Mouse (Mus musculus) G1E-ER4 (cell line): ENCODE results near the gene Rad51b. TPM values are rescaled to one million over a fixed set of nuclear protein-coding genes. Genes with fewer than 3 reads are reported as not detected.

Experiments used
- GATA1 ChIP-seq: IDR thresholded peaks from one replicate; pipeline ENCODE4 v1.8.0; 2012; ENCODE audit warnings: low read length, inconsistent platforms
- polyA plus RNA-seq: library from polyadenylated mRNA; stranded (reverse); fragments of >175 nt; gene quantifications from 2 replicates; pipeline ENCODE4 v1.2.3, GENCODE M21; 2012

Rad51b gene
- polyA plus RNA-seq, 1 experiment, result 0.42 TPM

DNA sequence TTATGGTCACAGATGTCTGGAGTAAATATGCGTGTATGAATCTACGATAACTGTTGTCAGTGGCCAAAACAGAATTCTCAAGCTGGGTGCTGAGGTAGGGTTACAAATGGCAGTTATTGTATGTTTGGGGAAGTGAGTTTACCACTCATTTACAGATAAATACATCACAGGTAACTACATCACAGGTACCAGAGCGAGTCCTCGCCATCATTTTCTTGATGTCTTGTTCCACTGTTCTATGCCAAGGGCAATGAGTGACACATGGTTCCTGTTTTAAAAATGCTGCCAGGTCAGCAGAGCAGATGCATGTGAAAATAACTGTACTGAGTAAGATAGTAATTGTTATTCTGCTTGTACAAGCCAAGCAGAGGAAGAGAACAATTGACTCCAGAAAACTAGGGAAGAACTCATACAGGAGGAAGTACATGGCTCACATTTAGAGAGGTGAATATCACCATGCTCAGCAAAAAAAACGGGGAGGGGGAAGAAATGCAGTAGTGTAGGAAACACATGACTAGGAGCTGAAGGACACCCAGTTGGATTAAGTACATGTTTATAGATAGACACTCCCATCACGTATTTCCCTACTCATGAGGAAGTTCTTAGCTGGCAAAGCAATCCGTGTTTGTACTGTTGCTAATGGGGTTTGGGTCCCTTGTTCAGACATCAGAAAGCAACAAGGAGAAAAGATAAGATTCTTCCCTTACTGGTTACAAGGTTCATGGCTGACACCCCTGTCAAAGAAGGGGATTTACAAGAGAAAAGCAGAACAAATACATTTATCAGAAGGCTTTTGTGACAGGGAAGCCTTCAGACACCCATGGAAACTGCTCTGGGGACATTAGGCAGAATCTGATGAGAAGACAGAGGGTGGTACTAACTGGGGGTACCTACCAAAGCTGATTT is 333.1 kb downstream of the Rad51b start:
- no peak for TF ChIP-seq GATA1

DNA sequence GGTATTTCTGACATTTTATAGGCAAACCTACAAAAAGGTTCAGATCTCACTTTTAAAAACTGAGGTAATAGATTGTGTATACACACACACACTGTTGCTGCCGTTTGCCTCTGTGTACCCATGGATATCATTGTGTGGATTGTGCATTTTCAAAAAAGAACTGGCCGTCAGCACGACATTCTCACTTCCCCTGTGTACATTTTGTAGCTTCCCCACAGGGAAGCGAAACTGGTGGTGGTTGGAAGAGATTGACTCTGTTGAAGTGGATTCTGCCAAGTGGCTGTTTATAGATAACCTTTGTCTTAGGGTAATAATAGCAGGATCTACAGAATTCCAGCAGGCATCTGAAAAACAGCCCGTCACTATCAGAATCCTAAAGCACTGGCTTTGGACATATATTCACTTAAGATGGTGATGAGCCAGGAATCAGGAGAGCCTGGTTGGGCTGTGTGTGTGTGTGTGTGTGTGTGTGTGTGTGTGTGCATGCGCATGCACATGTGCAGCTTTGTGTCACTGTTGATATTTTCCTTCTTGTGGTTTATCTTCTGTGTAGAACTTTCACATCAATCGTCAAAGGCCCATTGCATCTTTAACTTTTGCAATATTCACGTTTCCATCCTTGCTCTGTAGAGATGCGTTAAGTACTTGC is 336.5 kb downstream of the Rad51b start:
- TF ChIP-seq GATA1, result no peak

DNA sequence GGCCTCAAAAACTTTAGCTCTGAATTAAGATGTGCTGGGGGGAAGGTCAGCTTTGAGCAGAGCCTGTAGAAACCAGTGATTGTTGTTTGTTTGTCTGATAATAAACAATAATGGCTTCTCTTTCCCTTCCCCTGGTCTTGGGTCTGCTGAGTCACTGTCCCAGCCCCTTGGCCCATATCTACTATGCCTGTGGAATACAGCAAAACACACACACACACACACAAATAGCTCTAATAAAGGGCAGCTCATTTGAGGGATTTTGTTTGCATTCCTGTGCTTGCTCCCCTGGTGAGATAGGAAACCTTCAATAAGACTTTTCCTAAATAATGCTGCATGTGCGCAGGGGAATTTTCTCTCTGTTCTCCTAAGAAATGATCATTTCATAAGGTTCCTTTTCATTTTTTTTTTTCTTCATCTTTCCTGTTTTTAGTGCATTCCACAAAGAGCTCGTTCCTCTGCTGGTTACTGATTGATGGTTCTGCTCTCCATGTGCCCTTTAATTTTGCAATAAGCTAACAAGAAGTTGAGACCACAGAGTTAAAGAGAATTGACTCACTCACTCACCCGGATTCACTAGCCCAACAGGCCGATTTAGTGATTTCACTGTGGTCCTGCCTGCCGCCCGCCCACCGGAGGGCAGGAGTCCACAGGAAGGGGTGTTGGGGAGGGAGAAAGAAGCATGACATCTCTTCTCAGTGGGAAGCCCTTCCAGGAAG is 344.6 kb downstream of the Rad51b start:
- no peak for TF ChIP-seq GATA1

DNA sequence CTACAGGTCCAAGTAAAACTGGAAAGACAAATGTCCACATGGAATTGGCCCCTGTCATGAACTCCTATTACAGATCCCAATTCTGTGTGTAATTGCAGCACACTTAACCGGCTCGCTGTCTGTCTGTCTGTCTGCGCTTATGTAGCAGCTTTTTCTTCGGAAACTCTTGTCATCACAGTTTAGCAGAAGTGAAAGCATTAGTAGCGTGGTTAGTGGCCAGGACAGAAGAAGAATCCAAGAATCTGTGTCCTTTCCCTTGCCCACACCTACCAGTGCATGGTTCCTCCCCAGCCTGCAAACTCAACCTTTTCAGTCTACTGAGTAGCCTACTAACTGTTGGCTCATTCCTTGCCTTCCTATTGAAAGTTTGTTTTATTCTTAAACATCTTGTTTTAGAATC is 345.6 kb downstream of the Rad51b start:
- no peak for TF ChIP-seq GATA1

DNA sequence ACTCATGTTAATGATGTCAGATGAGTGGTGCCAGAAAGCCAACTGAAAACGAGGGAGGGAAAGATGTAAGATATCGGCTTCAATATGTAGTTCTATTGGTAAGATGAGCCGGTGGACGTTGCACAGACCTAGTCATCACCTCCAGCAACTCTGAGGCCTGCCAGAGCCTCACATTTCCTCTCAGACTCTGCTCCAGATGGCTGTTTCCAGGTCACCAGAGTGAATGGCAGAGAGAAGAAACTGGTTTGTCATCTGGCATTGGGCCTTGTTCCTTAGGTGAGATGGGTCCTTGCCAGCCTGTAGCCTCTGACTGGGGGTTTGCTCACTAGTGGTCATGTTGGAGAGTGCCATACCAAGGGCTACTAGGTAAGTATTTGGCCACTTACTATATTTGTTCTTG is 348.6 kb downstream of the Rad51b start:
- TF ChIP-seq GATA1, result no peak

DNA sequence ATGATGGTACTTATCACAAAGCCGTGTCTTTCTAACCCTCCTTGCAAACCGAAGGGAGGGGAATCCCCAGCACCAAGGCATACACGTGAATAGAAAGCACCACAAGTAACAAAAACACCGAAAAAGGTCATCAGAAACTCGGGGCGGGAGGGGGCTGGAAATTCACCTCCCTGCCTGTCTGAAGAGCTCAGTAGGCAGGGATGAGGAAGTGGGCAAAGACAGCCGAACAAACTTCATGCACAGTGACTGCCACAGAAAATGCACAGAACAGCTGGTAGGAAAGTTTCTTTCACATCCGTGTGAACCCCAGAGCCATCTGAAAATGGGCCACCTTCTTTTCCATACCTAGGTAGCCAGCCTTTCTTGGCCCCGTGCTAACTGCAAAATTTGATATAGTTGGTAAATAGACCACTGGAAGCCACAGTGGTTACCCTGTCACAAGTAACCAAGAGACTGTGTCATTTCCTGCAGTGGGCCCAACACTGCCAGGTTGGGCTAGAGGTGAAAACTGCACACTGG is 349.6 kb downstream of the Rad51b start:
- TF ChIP-seq GATA1, result no peak

DNA sequence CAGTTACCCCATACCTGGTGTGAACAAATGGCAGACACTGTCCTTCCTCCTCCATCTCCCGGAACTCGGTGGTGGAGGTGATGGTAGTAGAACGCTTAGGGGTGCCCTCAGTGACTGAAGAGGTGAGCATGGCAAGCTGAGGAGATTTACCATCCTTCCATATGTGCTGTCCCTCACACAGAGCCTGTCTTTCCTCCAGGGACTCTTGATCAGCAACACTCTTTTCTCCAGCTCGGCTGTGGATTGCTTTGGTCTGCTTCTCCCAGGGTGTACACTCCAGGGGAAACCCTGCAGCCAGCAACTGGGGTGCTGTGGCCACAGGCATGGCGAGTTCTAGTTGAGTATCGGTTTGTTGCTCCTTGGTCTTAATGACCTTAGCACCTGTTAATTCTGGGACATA is 350.3 kb downstream of the Rad51b start:
- TF ChIP-seq GATA1, result no peak

DNA sequence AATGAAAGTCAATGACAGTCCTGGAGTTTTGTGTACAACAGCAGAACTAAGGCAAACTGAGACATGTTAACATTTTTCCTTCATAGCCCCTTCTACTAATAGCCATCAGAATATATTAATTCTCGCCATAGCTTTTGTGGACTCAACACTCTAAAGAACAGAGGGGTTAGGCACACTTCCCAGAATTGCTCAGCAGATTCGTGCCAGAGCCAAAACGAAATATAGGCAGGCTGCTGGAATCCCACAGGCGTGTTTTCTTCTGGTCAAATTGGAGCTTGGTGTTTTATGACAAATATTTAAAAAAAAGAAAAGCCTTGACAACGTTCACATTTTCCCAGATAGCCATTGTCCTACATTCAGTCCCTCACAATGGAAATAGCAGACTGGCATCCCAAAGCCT is 350.9 kb downstream of the Rad51b start:
- TF ChIP-seq GATA1, result no peak

DNA sequence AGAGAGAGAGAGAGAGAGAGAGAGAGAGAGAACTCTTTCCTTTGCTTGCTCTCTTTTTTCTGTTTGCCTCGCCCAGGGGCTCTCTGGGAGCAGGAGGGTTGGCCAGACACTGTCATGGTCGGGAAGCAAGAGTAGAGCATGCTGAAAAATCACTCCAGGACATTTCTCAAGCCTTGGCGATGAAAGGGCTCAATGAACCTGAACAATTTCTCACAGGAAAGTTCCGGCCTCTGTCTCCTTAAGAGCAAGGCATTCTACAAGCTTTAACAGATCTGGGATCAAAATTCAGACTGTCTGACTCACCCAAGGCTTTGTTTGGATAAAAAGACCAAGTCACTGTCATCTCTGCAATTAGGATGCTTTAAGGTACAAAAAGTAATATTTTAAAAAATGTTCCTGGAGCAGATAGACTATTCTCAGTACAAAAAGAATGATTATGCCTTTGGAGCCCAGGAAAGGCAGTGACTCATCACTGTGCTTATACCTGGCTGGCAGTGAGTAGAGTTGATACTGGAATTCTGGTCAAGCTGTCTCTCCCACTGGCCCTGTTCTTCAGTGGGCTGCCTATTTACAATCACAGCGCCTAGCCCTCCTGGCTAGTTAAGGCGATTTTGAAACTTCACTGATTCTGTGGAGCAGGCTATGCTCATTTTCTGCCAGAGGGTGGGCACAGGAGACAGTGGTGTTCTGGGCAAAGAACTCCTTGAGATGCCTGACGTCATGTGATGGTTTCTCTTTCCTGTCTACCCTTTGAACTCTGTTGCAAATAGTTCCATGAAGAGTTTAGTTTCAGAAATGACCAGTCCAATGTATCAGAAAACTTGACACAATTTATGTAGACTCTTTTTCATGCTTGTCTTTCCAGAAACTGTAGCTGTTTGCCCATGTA is 352.0 kb downstream of the Rad51b start:
- TF ChIP-seq GATA1, result no peak

DNA sequence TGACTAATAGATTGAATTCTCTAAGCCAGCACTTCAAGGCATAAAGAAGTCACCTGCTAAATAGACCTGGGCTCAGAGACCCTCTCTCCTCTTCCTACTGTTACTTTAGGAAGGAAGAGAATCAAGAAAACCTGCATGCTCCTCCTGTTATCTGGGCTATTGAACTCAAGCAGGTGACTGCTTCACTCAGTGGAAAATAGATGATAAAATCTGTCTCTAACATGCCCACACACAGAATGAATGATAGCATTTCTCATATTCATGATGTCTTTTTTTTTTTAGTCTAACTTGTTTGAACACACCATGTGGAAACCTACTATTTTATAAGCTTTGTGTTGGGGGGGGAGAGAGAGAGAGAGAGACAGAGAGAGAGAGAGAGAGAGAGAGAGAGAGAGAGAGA is 352.7 kb downstream of the Rad51b start:
- no peak for TF ChIP-seq GATA1

DNA sequence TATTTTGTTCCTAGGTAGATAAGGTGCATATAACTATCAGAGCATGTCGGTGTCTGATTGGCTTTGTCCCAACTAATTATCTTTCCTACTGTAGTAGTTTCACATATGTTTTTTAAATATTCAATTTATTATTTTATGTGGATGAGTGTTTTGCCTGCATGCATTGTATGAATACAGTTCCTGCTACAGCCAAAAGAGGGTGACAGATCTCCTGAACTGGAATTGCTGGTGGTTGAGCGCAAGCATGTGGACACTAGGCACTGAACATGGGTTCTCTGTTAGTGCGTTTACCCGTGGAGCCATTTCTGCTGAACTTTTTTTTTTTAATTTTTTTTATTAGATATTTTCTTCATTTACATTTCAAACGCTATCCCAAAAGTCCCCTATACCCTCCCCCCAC is 358.1 kb downstream of the Rad51b start:
- no peak for TF ChIP-seq GATA1

DNA sequence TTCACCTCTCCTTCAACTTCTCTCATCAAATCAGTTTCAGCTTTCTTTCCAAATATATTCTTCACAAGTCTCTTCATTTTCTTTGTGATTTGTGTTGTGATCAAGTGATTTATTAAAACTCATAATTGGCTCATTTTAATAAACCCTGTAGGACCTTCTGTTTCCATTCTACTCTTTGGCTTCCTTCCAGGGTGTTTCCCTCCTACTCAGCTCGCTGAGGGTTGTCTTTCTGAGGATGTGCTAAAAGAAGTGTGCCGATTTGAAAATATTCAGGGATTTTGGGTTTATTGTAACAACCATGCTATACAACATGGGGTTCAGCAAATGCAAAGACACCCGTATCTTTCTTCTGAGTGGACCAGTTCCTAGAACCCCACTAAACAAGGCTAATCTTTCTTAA is 361.8 kb downstream of the Rad51b start:
- TF ChIP-seq GATA1, result no peak

DNA sequence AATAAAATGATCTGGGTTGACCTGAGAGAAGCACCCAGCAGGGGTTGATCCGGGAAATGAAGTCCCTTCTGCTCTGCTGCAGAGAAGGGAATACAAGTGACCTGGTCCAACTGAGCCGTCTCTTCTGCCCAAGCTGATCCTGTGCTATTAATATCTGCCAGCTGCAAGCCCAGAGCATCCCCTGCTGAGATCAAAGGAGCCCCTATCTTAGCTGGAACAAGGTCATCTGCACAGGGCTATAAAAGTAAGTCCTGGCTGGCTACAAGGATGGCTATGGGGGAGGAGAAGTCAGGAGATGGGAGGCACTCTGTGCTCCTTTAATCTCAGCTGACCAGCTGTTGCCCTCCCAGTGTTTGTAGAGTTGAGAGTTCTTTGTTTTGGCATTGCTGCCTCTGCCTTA is 364.2 kb downstream of the Rad51b start:
- TF ChIP-seq GATA1, result no peak

DNA sequence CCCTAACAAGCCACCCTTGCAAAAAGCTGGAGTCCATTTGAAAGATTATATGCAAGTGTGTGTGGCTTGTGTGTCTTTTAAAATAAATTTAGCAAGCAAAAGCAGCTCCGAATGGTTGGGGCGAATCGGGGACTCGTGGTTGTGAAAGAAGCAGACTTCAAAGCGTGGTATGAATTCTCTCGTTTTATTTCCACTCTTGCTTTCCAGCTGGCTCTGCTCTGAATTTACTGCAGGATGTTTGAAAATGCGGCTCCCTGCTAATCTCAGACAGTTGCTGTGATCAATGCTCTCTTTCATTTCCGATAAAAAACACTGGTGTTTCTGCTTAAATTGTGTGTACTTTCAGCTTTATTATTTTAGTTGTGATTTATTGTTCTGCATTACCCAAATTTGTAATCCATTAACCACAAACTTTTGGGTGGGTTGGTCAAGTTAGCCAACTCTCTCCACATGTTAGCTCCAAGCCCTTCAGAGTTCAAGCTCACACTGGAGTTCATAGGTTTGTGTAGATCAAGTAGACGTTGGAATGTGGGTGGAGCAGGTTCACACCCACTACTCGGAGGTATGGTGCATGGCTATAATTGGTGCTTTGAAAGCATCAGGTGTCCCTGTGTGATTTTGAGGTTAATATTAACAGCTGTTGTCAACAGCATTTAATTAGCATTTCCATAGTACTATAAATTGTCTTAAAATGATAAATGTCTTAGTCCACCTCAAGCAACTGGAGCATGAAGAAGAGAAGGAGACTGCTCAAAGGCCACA is 366.2 kb downstream of the Rad51b start:
- no peak for TF ChIP-seq GATA1
